Mouse (Mus musculus) adrenal gland, postnatal 25 days (tissue): ENCODE measurements around the gene Fgfr2. TPM values are rescaled to one million over a fixed set of nuclear protein-coding genes. Genes with fewer than 3 reads are reported as not detected.

Experiments used
- DNase-seq: peaks from one replicate; pipeline ENCODE4 v3.0.0; 2021; ENCODE audit warnings: mixed read lengths
- total RNA-seq: library from RNA; stranded (reverse); gene quantifications from 2 replicates; pipeline ENCODE4 v1.2.3, GENCODE M21; 2021

Gene Fgfr2
- total RNA-seq, 1 experiment from 2014 or later = 186 TPM

- no peak for DNase-seq
These were observed 969.4 kb downstream of the Fgfr2 start for GRCm38 (mm10) chr7:132153725-132154147.

DNA sequence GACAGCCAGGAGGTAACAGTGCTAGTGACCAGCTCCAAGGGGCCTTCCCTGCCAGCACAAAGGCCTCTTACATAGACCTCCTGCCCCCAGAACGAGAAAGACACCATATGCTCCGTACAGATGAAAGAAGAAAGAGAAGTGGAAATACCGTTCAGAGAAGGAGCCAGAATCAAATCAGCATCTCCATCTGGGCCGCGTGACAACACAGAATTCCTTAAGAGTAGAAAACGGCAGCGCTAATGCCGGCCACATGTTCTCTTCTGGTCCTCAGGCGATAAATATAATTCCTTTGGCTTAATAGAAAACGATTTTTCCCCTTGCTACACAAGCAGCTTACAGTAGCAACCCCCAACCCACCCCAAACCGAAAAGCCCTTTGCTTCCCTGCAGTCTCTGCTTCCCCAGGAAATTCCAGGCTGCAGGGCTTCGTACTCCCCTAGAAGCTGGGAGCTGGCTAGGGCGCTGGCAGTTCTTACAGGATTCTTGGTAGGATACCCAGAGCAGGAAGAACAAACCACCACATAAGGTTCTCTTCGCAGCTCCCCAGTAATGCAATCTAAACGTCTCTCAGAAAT lies 977.8 kb downstream of the Fgfr2 start:
- no peak for DNase-seq

DNA sequence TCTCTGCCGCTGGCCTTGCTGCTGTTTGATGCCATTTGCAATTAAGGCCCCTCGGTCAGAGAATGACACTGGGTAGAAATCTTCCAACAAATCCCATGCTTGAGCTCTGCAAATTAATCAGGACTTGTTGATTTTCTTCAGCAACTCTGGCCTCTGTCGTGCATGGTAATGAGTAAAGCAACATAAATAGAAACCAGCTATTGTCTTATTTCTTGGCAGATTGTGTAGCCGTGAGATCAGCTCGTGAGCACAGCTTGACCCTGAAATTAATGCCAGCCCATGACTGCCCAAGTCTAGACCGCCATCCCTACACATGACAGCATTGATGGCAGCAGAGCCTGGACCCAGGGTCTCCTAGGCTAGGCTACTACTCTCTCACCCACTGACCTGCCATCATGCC lies 994.5 kb downstream of the Fgfr2 start:
- no peak for DNase-seq

GRCm38 (mm10) chr7:132124948-132125347 lies 998.2 kb downstream of the Fgfr2 start:
- no peak for DNase-seq

DNA sequence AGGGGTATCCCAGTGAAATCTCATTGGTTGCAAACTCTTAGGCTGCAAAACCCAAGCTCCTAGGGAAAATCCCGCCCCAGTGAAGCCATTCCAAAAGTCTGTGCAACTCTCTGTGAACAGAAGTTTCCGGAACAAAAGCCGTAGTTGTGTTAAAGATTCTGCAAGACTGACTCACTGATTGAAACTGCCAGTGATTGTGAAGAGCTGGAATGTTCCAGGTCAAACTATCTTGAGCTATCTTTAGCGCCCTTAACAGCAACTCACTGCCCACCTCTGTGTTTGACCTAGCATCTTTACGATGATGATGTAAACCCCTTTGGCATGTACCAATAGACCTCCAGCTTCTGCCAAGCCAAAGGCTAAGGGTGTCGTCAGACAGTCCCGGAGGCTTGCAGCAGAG lies 999.9 kb downstream of the Fgfr2 start:
- DNase-seq = no peak

DNA sequence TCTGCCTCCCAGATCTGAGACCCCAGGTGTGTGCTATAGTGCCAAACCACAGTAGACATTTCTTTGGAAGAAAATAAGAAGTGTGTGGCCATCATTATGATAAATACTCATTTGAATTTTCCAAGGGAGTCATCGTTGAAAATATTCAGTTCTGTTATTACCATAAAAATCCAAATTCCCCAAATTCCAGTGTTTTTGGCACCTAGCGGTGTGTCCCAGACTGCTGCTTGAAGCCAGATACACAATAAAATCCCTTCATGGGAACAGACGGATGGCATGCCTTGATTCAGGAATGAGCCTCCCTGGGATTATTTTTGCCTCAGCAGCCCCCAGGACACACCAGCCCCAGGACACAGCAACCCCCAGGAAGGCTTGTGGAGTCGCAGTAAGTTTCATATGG lies 1003.3 kb downstream of the Fgfr2 start:
- DNase-seq = no peak

- DNase-seq = no peak
These were observed 1011.4 kb downstream of the Fgfr2 start for GRCm38 (mm10) chr7:132111770-132112169.

DNA sequence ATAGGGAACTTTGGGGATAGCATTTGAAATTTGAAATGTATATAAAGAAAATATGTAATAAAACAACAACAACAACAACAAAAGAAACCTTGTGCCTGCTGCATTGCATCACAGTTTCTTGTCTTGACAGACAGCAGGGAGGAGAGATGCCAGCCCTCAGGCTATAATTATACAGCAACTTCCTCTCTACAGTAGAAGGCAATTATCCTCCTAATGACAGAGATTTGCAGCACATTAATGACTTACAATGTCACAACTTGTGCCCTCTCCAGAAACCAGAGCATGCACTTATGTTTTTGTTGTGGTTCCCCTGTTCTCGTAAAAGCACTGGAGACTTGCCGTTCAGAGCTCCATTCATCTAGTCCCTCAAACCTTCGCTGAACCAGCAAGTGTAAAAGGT lies 1012.8 kb downstream of the Fgfr2 start:
- DNase-seq = no peak

GRCm38 (mm10) chr7:132106891-132107290 lies 1016.3 kb downstream of the Fgfr2 start:
- DNase-seq = no peak

GRCm38 (mm10) chr7:132105326-132105725 lies 1017.8 kb downstream of the Fgfr2 start:
- no peak for DNase-seq

GRCm38 (mm10) chr7:132098441-132098840 lies 1024.7 kb downstream of the Fgfr2 start:
- no peak for DNase-seq

- DNase-seq = no peak
These were observed 1028.5 kb downstream of the Fgfr2 start for GRCm38 (mm10) chr7:132094666-132095065.

DNA sequence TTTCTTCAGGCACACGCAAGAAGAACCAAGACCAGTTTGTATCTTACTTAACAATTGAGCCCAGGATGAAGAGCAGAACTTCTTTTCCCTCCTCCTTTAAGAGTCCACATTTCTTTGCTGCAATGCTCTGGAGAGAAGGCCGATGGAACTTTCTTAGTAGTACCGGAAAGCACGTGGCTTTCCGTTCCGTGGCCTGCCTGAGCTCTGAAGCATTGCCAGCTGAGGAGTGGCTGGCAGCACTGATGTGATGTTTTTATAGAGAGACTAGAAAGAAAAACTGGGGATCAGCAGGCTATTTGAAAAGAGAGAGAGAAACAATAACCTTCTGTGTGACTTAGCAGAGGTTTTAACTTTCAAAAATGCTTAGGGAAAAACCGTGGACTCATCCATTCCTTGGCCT lies 1031.6 kb downstream of the Fgfr2 start:
- no peak for DNase-seq

- DNase-seq = no peak
These were observed 1034.5 kb downstream of the Fgfr2 start for GRCm38 (mm10) chr7:132088606-132089005.

DNA sequence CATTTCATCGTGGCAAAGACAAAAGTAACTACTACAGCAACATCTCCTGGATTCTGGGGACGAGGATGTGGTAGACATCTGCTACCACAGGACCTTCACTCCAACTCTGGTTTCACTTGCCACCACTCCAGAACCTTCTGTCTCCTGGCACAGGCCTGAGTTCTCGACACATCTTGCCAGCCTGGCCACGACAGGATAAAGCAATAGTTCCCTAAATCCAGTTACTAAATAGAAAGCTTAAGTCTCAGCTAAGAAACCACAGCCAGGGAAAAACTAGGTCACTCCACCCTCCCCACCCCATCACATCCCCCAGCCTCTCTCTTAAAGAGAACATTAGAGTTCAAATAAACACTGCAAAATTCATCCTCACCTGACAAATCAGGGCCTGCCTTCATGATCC lies 1035.0 kb downstream of the Fgfr2 start:
- DNase-seq = no peak

- DNase-seq = no peak
These were observed 1047.3 kb downstream of the Fgfr2 start for GRCm38 (mm10) chr7:132075825-132076224.

GRCm38 (mm10) chr7:132074503-132074902 lies 1048.6 kb downstream of the Fgfr2 start:
- no peak for DNase-seq

DNA sequence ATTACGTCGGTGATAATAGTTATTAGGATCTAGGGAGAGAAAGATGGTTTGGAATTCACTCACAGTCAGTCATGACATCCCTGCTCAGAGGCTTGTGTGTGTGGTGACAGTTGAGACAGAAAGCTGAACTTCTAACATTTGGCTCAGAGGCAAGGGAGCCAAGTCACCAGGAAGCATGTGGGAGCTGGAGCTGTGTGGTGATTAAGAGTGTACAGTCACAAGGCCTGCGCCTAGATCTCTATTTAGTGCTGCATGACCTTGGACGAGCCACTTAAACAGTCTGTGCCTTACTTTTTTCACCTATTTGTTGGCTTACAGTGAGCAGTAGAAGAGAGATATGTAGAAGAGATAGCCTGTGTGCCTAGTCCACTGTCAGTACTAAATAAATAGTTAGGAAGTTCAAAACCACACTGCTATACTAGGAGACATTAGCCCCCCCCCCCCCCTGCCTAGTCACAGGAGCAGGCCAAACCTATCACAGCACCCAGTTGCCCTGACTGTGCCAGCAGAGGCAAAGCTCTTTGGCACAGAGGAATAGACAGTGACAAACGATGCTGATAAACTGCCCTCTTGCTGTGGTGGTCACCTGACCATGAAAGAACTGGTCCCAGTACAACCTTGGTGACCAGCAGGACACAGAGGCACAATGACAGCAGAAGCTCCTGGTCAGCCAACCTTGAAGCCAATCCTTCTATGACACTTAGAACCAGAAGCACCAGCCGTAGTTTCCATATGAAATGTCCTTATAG lies 1052.1 kb downstream of the Fgfr2 start:
- no peak for DNase-seq

DNA sequence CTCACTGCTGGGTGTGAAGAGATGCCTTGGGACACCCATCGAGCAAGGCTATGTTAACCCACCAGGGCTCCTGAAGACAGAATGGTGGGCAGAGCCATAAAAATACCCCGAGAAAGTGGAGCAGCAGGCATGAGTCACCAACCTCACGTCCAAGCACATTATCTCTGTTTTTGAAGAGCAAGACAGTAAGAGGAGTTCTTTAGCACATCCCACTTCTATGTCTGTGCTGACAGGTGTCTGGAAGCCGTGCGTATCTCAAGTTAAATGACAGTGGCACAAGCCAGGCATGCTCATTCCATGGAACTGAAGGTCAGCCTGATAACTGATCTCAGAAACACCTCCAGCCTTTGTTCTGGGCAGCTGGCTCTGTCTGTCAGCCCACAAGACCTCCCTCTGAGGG lies 1055.2 kb downstream of the Fgfr2 start:
- no peak for DNase-seq

- DNase-seq = peak; percentile 12
These were observed 1055.6 kb downstream of the Fgfr2 start for GRCm38 (mm10) chr7:132067511-132067910.

DNA sequence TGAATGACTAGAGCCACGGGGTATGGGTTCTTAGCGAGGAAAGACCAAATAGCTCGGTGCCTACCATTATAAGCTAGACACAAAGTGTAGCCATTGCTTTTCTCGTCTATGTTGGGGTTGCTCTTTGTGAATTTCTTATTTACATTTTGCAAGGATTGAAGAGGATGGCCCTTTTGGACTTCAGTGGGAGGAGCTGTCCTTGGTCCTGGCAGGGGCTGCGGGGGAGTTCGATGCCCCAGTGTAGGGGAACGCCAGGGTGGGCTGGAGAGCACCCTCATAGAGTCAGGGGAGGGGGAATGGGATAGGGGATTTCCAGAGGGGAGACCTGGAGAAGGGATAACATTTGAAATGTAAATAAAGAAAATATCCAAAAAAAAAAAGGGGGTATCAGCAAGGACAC lies 1063.0 kb downstream of the Fgfr2 start:
- peak; percentile 23 for DNase-seq

GRCm38 (mm10) chr7:132056565-132056964 lies 1066.6 kb downstream of the Fgfr2 start:
- no peak for DNase-seq

DNA sequence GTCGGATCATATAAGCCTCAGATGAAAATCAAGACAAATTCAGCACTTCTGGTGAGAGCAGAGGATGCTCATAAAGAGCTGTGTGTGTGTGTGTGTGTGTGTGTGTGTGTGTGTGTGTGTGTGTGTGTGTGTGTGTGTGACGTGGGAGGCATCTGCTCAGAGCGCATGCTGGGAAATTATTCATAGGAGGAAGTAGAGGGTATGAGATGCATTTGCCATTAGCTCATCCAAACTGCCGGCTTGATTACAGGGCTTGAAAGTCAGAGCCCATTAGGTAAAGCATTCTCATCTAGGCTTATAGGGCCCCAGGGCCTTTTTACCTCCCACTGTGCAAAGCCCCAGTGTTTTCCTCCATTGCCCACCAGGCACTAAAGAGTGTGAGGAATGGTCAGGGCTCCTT lies 1076.5 kb downstream of the Fgfr2 start:
- no peak for DNase-seq

DNA sequence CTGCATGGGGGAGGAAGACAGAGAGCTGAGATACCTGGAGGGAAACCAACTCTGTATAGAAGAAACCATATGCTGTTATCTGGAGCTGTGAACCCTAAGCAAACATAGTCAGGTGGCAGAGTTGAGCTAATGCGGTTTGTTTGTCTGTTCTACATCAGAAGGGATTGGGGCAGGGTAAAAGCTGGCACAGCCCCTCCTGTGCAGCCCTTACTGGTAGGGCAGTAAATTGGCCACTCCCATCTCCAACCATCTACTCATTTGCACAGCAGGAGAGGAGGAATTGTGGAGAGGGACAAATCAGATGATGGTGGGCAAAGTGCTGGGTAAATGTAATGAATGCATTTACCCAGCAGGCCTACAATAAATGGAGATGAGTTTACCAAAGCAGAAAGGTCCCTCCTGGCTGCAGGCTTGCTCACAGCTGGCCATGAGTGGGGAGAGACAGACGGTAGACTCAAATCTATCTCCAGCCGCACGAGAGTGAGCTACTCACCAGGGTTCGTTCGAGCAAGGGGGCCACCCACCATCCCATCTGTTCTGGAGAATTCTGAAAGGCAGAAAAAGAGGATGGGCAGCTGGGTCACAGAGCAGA lies 1091.1 kb downstream of the Fgfr2 start:
- DNase-seq = no peak
